Mouse (Mus musculus) hindbrain, embryonic 15.5 days (tissue): ENCODE results near the gene Gucd1. TPM values are rescaled to one million over a fixed set of nuclear protein-coding genes. Genes with fewer than 3 reads are reported as not detected.
"Not testable (repeated sequence)": the region's sequence is repeated elsewhere in the genome, so short reads cannot be mapped to it uniquely, and the experiment has no call there.

ENCODE experiments used
- ATAC-seq: fragments of 200-750 bp; cut with Nextera tagmentation; 2 replicates; pipeline ENCODE4 v1.8.0; 2017; ENCODE audit warnings: low read depth, moderate number of reproducible peaks, moderate TSS enrichment; ENCODE audit not compliant: low FRiP score
- H3K27ac ChIP-seq: fragments of 300-500 bp; sonication (generic); replicated peaks from 2 replicates; pipeline ENCODE4 v1.5.1; 2015; ENCODE audit warnings: mild to moderate bottlenecking, inconsistent platforms
- H3K27me3 ChIP-seq: fragments of 300-500 bp; sonication (generic); 2 replicates; pipeline ENCODE4 v1.6.1; 2015; ENCODE audit warnings: control low read depth, inconsistent platforms
- H3K36me3 ChIP-seq: fragments of 300-500 bp; sonication (generic); 2 replicates; pipeline ENCODE4 v1.6.1; 2015; ENCODE audit warnings: control low read depth, inconsistent platforms
- H3K4me1 ChIP-seq: fragments of 300-500 bp; sonication (generic); replicated peaks from 2 replicates; pipeline ENCODE4 v1.6.1; 2015; ENCODE audit warnings: control low read depth, inconsistent platforms
- H3K4me2 ChIP-seq: fragments of 300-500 bp; sonication (generic); 2 replicates; pipeline ENCODE4 v1.6.1; 2015; ENCODE audit warnings: moderate library complexity, mild to moderate bottlenecking, inconsistent platforms
- H3K4me3 ChIP-seq: fragments of 300-500 bp; sonication (generic); 2 replicates; pipeline ENCODE4 v1.5.1; 2015; ENCODE audit warnings: mild to moderate bottlenecking, inconsistent platforms
- H3K9ac ChIP-seq: fragments of 300-500 bp; sonication (generic); 2 replicates; pipeline ENCODE4 v1.6.1; 2015; ENCODE audit warnings: inconsistent platforms
- H3K9me3 ChIP-seq: fragments of 300-500 bp; sonication (generic); 2 replicates; pipeline ENCODE4 v1.6.1; 2016; ENCODE audit warnings: control low read depth, inconsistent platforms
- WGBS: fragments of 180-500 bp; shearing (Covaris S2); methylation state at CpG from one replicate; pipeline ENCODE4 v1.1.7; 2015; 5-methylcytosine and 5-hydroxymethylcytosine counted together
- polyA plus RNA-seq: library from polyadenylated mRNA; unstranded; fragments of >200 nt; fragmentation: Nextera tagmentation; extraction: Ambion mirVana; gene quantifications from 2 replicates; pipeline ENCODE4 v1.2.1, GENCODE M21; 2015

Gene Gucd1
- polyA plus RNA-seq, 1 experiment from 2014 or later: 20.3 TPM

DNA sequence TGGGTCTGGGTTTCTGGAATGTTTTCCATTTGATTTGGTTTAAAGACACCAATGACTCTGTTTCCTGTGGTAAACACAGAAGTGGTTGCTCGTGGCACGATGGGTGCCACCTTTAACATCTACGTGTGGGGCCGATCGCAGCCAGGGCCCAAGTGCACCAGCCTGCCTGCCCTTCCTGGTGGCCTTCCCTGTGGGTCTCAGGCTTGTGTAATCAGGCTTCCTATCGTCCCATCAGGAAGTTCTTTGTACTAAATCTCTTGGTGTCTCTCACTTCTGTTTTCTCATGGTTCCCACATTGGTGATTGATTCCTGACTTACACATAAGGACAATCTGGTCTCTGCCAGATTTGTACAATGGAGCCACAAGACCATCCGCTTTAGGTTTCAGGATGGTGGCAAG, 18.6 kb downstream of the Gucd1 start:
- H3K9ac ChIP-seq, H3K4me1 ChIP-seq, ATAC-seq, H3K36me3 ChIP-seq, H3K27ac ChIP-seq, H3K4me3 ChIP-seq, H3K27me3 ChIP-seq, H3K4me2 ChIP-seq, H3K9me3 ChIP-seq: not testable (repeated sequence)
- WGBS: 92% methylated on average over 7 of the region's 7 CpGs

DNA sequence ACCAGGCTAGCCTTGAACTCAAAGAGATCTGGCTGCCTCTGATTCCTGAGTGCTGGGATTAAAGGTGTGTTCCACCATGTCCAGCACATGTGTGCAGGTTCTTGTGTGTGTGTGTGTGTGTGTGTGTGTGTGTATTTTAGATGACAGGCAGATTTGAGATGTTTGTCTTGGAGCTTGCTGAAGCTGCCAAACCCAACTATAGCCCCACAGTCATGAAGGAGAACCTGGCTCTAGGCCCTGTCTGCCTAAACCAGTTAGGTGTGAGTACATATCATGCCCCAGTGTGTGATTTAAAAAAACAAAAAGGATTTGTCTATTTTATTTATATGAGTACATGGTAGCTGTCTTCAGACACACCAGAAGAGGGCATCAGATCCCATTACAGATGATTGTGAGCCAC, 21.9 kb downstream of the Gucd1 start:
- no peak overlapping the region for H3K4me2 ChIP-seq
- no peak overlapping the region for H3K4me3 ChIP-seq
- no peak overlapping the region for H3K9ac ChIP-seq
- H3K27me3 ChIP-seq: no peaks in the 10 kb centered on the region
- H3K27ac ChIP-seq: no peak overlapping the region
- no peaks in the 10 kb centered on the region for H3K4me1 ChIP-seq
- H3K36me3 ChIP-seq: no peaks in the 10 kb centered on the region
- H3K9me3 ChIP-seq: no peaks in the 10 kb centered on the region
- ATAC-seq: no peak

DNA sequence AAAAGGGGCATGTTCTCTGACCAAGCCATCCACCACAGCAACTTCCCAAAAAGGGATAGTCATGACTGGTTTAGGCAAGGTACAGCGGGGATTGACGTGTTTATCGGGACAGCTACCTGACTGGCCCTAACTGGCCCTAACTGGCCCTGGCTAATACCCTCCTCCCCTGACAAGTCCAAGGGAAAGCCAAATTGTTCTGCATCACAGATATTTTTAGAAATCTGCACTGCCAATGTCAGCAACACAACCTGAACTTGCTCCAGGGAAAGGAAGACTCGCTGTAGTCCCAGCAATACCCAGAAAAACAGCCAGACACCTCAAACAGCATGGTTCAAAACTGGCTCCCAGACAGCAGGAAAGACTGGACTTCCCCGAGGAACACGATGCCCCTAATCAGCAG, 22.5 kb downstream of the Gucd1 start:
- Histone ChIP-seq H3K9me3 (no peaks in the 10 kb centered on the region), H3K36me3 (no peaks in the 10 kb centered on the region), H3K4me1 (no peaks in the 10 kb centered on the region), H3K4me3 (no peak overlapping the region), H3K27ac (no peak overlapping the region), H3K9ac (no peak overlapping the region), H3K4me2 (no peak overlapping the region), H3K27me3 (no peaks in the 10 kb centered on the region)
- 85% methylated on average over 6 of the region's 6 CpGs for WGBS
- ATAC-seq: no peak

GRCm38 (mm10) chr10:75491936-75492262, 25.9 kb downstream of the Gucd1 start:
- Histone ChIP-seq H3K27me3 (no peaks in the 10 kb centered on the region), H3K4me3 (no peak overlapping the region), H3K36me3 (no peaks in the 10 kb centered on the region), H3K4me2 (no peak overlapping the region), H3K9me3 (no peaks in the 10 kb centered on the region), H3K4me1 (no peaks in the 10 kb centered on the region), H3K27ac (no peak overlapping the region), H3K9ac (no peak overlapping the region)
- ATAC-seq: no peak
- WGBS: 64% methylated on average over 2 of the region's 2 CpGs

DNA sequence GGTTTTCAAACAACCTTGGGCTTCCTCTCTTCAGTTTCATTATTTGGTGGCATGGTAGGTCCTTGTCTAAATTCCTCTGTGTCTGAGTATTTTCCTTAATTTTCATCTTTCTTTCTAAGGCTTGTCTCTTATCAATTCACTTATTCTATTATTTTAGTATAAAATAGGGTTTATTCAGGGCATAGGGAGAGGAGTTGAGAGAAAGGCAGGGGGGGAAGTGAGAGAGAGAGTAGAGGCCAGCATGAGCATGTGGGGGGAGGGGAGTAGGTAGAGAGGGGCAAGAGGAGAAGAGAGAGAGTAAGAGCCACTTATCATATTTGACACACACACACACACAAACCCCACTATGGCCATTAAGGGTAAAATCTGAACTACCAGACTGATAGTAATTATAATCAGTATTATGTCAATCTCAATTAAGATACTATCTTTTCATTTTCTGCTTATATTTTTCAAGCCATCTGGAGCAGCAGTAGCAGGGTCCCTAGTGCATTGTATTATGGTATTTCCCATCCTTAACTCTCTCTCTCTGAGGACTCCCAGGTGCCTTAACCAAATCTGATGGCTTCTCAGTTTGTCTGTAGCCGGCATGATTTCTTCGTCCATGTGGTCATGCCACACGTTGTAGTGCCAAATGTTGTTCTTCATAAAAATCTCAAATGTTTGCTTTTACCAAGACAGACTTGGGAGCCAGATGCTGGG, 26.4 kb downstream of the Gucd1 start:
- Histone ChIP-seq H3K27ac (no peak overlapping the region), H3K9ac (no peak overlapping the region), H3K36me3 (no peaks in the 10 kb centered on the region), H3K27me3 (no peaks in the 10 kb centered on the region), H3K4me3 (no peak overlapping the region), H3K9me3 (no peaks in the 10 kb centered on the region), H3K4me1 (no peaks in the 10 kb centered on the region), H3K4me2 (no peak overlapping the region)
- 78% methylated on average over 3 of the region's 3 CpGs for WGBS
- ATAC-seq: no peak

GRCm38 (mm10) chr10:75490731-75491130, 27.0 kb downstream of the Gucd1 start:
- Histone ChIP-seq H3K4me2 (no peak overlapping the region), H3K27me3 (no peaks in the 10 kb centered on the region), H3K27ac (no peak overlapping the region), H3K4me3 (no peak overlapping the region), H3K9ac (no peak overlapping the region), H3K9me3 (no peaks in the 10 kb centered on the region), H3K4me1 (no peaks in the 10 kb centered on the region), H3K36me3 (no peaks in the 10 kb centered on the region)
- ATAC-seq: no peak
- 87% methylated on average over 2 of the region's 2 CpGs for WGBS

DNA sequence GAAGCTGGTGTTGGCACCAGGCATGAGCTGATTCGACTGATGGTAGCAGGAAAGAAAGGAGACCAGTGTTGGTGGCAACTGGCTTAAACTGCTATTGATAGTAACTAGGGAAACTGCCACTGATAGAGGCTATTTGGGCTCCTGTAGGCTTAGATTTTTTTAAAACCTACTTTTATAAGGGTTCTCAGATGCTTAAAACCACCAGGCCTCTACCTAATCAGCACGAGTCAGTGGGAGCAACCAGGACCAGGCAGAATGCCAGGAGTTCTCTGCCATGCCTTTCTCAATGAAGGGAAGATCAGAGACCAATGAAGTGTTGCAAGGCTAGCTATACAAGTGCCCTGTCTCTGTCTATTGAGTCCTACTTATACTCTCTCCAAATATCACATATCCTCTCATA, 28.2 kb downstream of the Gucd1 start:
- Histone ChIP-seq H3K4me1 (no peaks in the 10 kb centered on the region), H3K9ac (no peak overlapping the region), H3K4me2 (no peak overlapping the region), H3K27me3 (no peaks in the 10 kb centered on the region), H3K36me3 (no peaks in the 10 kb centered on the region), H3K4me3 (no peak overlapping the region), H3K9me3 (no peaks in the 10 kb centered on the region), H3K27ac (no peak overlapping the region)
- no peak for ATAC-seq
- 70% methylated on average over 2 of the region's 2 CpGs for WGBS

DNA sequence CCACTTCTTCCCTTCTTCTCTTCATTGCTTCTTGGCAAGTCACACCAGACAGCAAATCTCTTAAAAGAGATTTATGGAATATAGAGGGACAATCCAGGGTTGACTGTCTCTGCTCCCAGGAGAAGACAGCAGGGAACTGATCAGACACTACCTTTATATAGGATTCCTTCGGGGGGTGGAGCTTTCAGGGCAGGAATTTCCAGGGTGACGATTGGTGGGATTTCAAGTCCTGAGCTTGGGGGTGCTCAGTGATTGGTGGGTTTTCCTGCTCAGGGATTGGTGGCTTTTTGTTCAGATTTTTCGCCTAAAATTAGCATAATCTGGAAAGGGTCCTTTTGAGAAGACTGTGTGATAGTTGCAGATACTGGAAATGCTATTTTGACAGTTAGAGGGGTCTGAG, 30.6 kb downstream of the Gucd1 start:
- H3K4me2 ChIP-seq: no peak overlapping the region
- no peaks in the 10 kb centered on the region for H3K4me1 ChIP-seq
- H3K9me3 ChIP-seq: no peaks in the 10 kb centered on the region
- no peak overlapping the region for H3K4me3 ChIP-seq
- ATAC-seq: no peak
- no peak overlapping the region for H3K27ac ChIP-seq
- H3K27me3 ChIP-seq: no peaks in the 10 kb centered on the region
- H3K36me3 ChIP-seq: no peaks in the 10 kb centered on the region
- 73% methylated on average over 3 of the region's 3 CpGs for WGBS
- no peak overlapping the region for H3K9ac ChIP-seq

GRCm38 (mm10) chr10:75486086-75486979, 31.4 kb downstream of the Gucd1 start:
- Histone ChIP-seq H3K9me3 (no peaks in the 10 kb centered on the region), H3K27ac (no peak overlapping the region), H3K36me3 (no peaks in the 10 kb centered on the region), H3K27me3 (no peaks in the 10 kb centered on the region), H3K4me2 (no peak overlapping the region), H3K9ac (no peak overlapping the region), H3K4me3 (no peak overlapping the region), H3K4me1 (no peaks in the 10 kb centered on the region)
- ATAC-seq: peak; percentile 66; the same call in 1 of the 2 replicates
- WGBS: 53% methylated on average over 9 of the region's 9 CpGs

DNA sequence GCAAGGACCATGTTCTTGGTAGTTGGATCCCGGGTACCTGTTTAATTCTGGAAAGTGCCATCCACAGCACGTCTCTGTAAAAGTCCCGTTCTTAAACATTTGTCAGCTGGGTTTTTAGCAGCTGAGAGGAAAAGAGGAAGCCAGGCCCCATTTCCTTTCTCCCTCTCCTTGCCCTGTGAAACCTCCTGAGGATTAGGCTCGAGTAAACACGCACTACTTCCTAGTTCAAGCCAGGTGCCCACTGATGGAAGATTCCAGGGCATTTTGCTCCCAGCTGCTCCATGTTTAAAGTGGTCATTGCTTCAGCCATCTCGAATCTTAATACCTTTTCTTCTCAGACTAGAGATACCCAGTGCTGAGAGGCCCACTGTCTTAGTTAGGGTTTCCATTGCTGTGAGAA, 33.0 kb downstream of the Gucd1 start:
- Histone ChIP-seq H3K27ac (no peak overlapping the region), H3K36me3 (no peaks in the 10 kb centered on the region), H3K4me1 (no peaks in the 10 kb centered on the region), H3K27me3 (no peaks in the 10 kb centered on the region), H3K4me3 (no peak overlapping the region), H3K4me2 (no peak overlapping the region), H3K9ac (no peak overlapping the region), H3K9me3 (no peaks in the 10 kb centered on the region)
- WGBS: 80% methylated on average over 6 of the region's 6 CpGs
- no peak for ATAC-seq

DNA sequence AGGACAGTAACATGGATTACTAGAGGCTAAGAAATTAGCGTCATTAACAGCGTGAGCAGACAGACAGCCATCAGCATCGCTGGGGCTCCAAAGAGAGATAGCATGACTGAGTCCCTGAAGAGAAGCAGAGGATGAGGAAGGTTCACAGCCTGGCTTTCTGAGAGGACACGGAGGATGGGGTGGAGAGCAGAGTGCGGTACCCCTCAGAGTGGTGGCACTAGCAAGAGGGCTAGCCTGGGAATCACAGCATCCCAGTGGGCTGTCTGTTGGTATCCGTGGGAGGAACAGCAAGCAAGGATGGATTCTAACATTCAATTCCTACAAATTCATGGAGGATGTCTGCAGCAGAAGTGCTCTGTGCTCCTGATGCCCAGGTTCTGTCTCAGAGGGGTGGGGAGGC, 33.7 kb downstream of the Gucd1 start:
- 89% methylated on average over 6 of the region's 6 CpGs for WGBS
- Histone ChIP-seq H3K9me3 (no peaks in the 10 kb centered on the region), H3K4me3 (no peak overlapping the region), H3K36me3 (no peaks in the 10 kb centered on the region), H3K4me2 (no peak overlapping the region), H3K27ac (no peak overlapping the region), H3K9ac (no peak overlapping the region), H3K4me1 (no peaks in the 10 kb centered on the region), H3K27me3 (no peaks in the 10 kb centered on the region)
- no peak for ATAC-seq

- H3K9ac ChIP-seq: no peak overlapping the region
- H3K27me3 ChIP-seq: no peaks in the 10 kb centered on the region
- no peaks in the 10 kb centered on the region for H3K4me1 ChIP-seq
- WGBS: 82% methylated on average over 11 of the region's 11 CpGs
- ATAC-seq: no peak
- H3K4me3 ChIP-seq: no peak overlapping the region
- no peaks in the 10 kb centered on the region for H3K36me3 ChIP-seq
- no peak overlapping the region for H3K4me2 ChIP-seq
- no peaks in the 10 kb centered on the region for H3K9me3 ChIP-seq
- no peak overlapping the region for H3K27ac ChIP-seq
These were observed 34.8 kb downstream of the Gucd1 start for GRCm38 (mm10) chr10:75482919-75483483.
